Mouse (Mus musculus) limb, embryonic 13.5 days (tissue): ENCODE data around the gene Ak7. TPM values are rescaled to one million over a fixed set of nuclear protein-coding genes. Genes with fewer than 3 reads are reported as not detected.

Experiments used
- ATAC-seq: fragments of 200-750 bp; cut with Nextera tagmentation; 2 replicates; pipeline ENCODE4 v1.8.0; 2017; ENCODE audit warnings: low read depth, moderate number of reproducible peaks, moderate TSS enrichment; ENCODE audit not compliant: low FRiP score
- H3K27ac ChIP-seq: fragments of 300-500 bp; sonication (generic); 2 replicates; pipeline ENCODE4 v1.5.1; 2015; ENCODE audit warnings: inconsistent platforms, mild to moderate bottlenecking, moderate library complexity
- H3K27me3 ChIP-seq: fragments of 300-500 bp; sonication (generic); 2 replicates; pipeline ENCODE4 v1.6.1; 2015; ENCODE audit warnings: mild to moderate bottlenecking, inconsistent platforms
- H3K36me3 ChIP-seq: fragments of 300-500 bp; sonication (generic); 2 replicates; pipeline ENCODE4 v1.6.1; 2015; ENCODE audit warnings: inconsistent platforms, mild to moderate bottlenecking, moderate library complexity
- H3K4me1 ChIP-seq: fragments of 300-500 bp; sonication (generic); 2 replicates; pipeline ENCODE4 v1.6.1; 2015; ENCODE audit warnings: inconsistent platforms
- H3K4me2 ChIP-seq: fragments of 300-500 bp; sonication (generic); replicated peaks from 2 replicates; pipeline ENCODE4 v1.6.1; 2015; ENCODE audit warnings: inconsistent platforms, mild to moderate bottlenecking, moderate library complexity
- H3K4me3 ChIP-seq: fragments of 300-500 bp; sonication (generic); 2 replicates; pipeline ENCODE4 v1.5.1; 2015; ENCODE audit warnings: moderate library complexity, mild to moderate bottlenecking, inconsistent platforms
- H3K9ac ChIP-seq: fragments of 300-500 bp; sonication (generic); 2 replicates; pipeline ENCODE4 v1.6.1; 2015; ENCODE audit warnings: mild to moderate bottlenecking, inconsistent platforms
- H3K9me3 ChIP-seq: fragments of 300-500 bp; sonication (generic); 2 replicates; pipeline ENCODE4 v1.6.1; 2016; ENCODE audit warnings: inconsistent platforms
- WGBS: fragments of 180-500 bp; shearing (Covaris S2); methylation state at CpG from one replicate; pipeline ENCODE4 v1.1.7; 2015; 5-methylcytosine and 5-hydroxymethylcytosine counted together
- polyA plus RNA-seq: library from polyadenylated mRNA; unstranded; fragments of >200 nt; fragmentation: Nextera tagmentation; extraction: Ambion mirVana; gene quantifications from 2 replicates; pipeline ENCODE4 v1.2.1, GENCODE M21; 2015

Gene Ak7
- polyA plus RNA-seq, 1 experiment from 2014 or later = 0.06 TPM

- Histone ChIP-seq H3K4me1 (peaks cover 4% of the 10 kb centered on the region; the same call in 1 of the 2 replicates), H3K9ac (no peak overlapping the region), H3K9me3 (no peaks in the 10 kb centered on the region), H3K27me3 (no peaks in the 10 kb centered on the region), H3K27ac (no peak overlapping the region), H3K4me3 (no peak overlapping the region), H3K4me2 (no peak overlapping the region), H3K36me3 (no peaks in the 10 kb centered on the region)
- WGBS = 78% methylated on average over 9 of the region's 9 CpGs
- ATAC-seq = no peak
Observed at GRCm38 (mm10) chr12:105733370-105734159, 27.8 kb downstream of the Ak7 start.

DNA sequence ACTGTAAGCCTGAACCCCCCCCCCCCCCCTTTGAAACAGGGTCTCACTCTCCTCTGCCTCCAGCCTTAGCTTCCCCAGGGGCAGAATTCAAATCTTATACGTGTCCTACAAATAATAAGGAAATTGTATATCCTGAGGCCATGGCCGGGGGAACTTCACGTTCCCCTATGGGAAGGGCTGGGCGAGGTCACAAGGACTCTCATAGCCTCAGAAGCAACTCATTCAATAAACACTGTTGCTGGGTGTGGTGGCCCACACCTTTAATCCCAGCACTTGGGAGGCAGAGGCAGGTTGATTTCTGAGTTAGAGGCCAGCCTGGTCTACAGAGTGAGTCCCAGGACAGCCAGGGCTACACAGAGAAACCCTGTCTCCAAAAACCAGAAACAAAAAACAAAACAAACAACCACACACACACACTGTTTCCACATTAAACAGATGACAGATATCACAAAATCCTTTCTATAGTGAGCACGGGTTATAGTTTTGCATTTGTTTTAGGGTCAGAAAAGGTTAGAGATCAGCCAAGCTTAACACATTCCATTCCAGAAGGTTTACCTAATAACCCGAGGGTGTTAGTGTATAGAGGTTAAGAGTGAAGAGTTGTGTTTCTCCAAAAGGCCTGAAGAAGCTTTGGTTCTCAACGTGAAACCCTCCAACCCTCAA lies 29.6 kb downstream of the Ak7 start:
- H3K36me3 ChIP-seq = no peaks in the 10 kb centered on the region
- 74% methylated on average over 7 of the region's 7 CpGs for WGBS

GRCm38 (mm10) chr12:105735889-105736251 lies 30.1 kb downstream of the Ak7 start:
- Histone ChIP-seq H3K4me2 (no peak overlapping the region), H3K9me3 (no peaks in the 10 kb centered on the region), H3K27me3 (no peaks in the 10 kb centered on the region), H3K9ac (no peak overlapping the region), H3K27ac (no peak overlapping the region), H3K4me1 (peaks cover 7% of the 10 kb centered on the region; the same call in 1 of the 2 replicates), H3K4me3 (no peak overlapping the region), H3K36me3 (no peaks in the 10 kb centered on the region)
- ATAC-seq = no peak
- WGBS = 89% methylated on average over 6 of the region's 6 CpGs

More for the DNA sequence above, 29.6 kb downstream of the Ak7 start:
- no peak overlapping the region for H3K4me3 ChIP-seq
- ATAC-seq = no peak
- H3K4me1 ChIP-seq = peaks cover 7% of the 10 kb centered on the region; the same call in 1 of the 2 replicates
- no peak overlapping the region for H3K4me2 ChIP-seq
- no peak overlapping the region for H3K9ac ChIP-seq
- H3K27me3 ChIP-seq = no peaks in the 10 kb centered on the region
- no peaks in the 10 kb centered on the region for H3K9me3 ChIP-seq
- no peak overlapping the region for H3K27ac ChIP-seq

- no peak overlapping the region for H3K4me3 ChIP-seq
- H3K27ac ChIP-seq = no peak overlapping the region
- H3K27me3 ChIP-seq = no peaks in the 10 kb centered on the region
- H3K4me2 ChIP-seq = no peak overlapping the region
- ATAC-seq = no peak
- peaks cover 7% of the 10 kb centered on the region; the same call in 1 of the 2 replicates for H3K4me1 ChIP-seq
- H3K9ac ChIP-seq = no peak overlapping the region
- 60% methylated on average over 15 of the region's 15 CpGs for WGBS
- H3K36me3 ChIP-seq = no peaks in the 10 kb centered on the region
- no peaks in the 10 kb centered on the region for H3K9me3 ChIP-seq
Observed at GRCm38 (mm10) chr12:105738316-105739096, 32.7 kb downstream of the Ak7 start.

DNA sequence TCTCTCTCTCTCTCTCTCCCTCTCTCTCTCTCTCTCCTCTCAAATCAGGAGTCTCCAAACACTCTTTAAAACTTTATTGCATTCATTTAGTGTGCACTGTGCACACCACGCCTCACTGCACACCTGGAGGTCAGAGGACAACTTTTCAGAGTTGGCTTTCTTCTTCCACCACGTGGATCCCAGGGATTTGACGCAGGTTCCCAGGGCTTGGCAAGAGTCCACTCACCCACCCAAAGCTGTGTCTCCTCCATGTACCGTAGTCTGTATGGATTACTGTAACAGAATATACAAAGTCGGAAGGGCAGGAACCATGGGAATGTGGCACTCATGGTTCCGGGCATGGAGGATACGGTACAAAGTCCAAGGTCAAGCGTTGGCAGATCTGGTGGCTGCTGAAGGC lies 33.9 kb downstream of the Ak7 start:
- Histone ChIP-seq H3K9me3 (no peaks in the 10 kb centered on the region), H3K36me3 (no peaks in the 10 kb centered on the region), H3K4me2 (no peak overlapping the region), H3K9ac (no peak overlapping the region), H3K27me3 (no peaks in the 10 kb centered on the region), H3K4me1 (peaks cover 7% of the 10 kb centered on the region; the same call in 1 of the 2 replicates), H3K4me3 (no peak overlapping the region), H3K27ac (no peak overlapping the region)
- no peak for ATAC-seq
- WGBS = 68% methylated on average over 8 of the region's 8 CpGs

DNA sequence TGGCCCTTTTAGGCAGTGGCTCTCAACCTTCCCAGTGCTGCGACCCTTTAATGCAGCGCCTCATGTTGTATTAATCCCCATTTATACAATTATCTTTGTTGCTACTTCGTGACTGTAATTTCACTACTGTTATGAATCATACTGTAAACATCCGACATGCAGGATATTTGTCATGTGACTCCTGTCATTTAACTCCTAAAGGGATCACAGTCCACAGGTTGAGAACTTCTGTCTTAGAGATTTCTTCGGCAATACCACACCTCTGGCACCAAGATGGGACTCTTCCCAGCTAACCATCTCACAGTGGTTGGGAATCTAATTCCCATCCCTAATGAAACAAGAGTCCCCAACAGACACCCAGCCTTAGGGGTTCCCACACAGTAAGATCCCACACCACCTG lies 42.3 kb downstream of the Ak7 start:
- H3K27ac ChIP-seq = no peak overlapping the region
- no peaks in the 10 kb centered on the region for H3K9me3 ChIP-seq
- WGBS = 79% methylated on average over 5 of the region's 5 CpGs
- no peaks in the 10 kb centered on the region for H3K4me1 ChIP-seq
- no peaks in the 10 kb centered on the region for H3K27me3 ChIP-seq
- H3K36me3 ChIP-seq = no peaks in the 10 kb centered on the region
- no peak overlapping the region for H3K9ac ChIP-seq
- no peak for ATAC-seq
- H3K4me2 ChIP-seq = no peak overlapping the region
- no peak overlapping the region for H3K4me3 ChIP-seq

GRCm38 (mm10) chr12:105753813-105754212 lies 48.0 kb downstream of the Ak7 start:
- WGBS = 84% methylated on average over 10 of the region's 10 CpGs
- H3K4me2 ChIP-seq = no peak overlapping the region

DNA sequence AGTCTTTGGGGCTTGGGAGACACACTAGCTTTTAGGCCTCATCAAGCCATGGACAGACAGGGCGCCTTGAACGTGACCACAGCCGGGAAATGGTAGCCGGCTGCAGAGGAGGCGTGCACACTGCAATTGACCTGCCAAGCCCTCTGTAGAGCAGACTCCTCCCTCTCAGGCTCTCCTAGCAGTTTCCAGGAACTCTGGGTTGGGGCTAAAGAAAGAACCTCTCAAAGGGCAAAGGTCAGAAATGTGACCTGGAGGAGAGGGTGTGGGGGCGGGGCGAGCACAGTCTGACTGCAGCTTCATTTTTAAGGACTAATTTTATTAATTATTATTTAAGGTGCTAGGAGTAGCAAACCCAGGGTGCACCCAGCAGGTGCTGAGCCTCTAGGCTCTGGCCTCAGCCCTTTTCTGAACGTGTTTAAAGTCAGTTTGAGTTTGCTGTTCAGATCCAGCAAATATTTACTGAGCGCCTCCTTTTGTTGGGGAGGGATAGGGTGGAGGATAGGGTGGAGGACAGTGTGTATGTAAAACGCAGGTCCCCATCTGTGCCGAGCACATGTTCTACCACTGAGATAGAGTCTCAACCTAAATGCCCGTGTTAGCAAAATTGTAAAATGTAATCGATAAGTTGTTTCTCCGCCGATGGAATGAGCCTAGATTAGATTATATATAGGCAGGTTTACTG lies 52.2 kb downstream of the Ak7 start:
- H3K36me3 ChIP-seq = no peaks in the 10 kb centered on the region
- no peaks in the 10 kb centered on the region for H3K27me3 ChIP-seq
- H3K4me2 ChIP-seq = no peak overlapping the region
- no peak for ATAC-seq
- H3K27ac ChIP-seq = no peak overlapping the region
- H3K4me1 ChIP-seq = 0 out of 2 replicates have a peak, but pooled peaks cover 3% of the 10 kb centered on the region
- no peaks in the 10 kb centered on the region for H3K9me3 ChIP-seq
- WGBS = 49% methylated on average over 15 of the region's 15 CpGs
- H3K4me3 ChIP-seq = no peak overlapping the region
- H3K9ac ChIP-seq = no peak overlapping the region

More at GRCm38 (mm10) chr12:105753813-105754212, 48.0 kb downstream of the Ak7 start:
- H3K9me3 ChIP-seq = no peaks in the 10 kb centered on the region
- H3K9ac ChIP-seq = no peak overlapping the region
- H3K27me3 ChIP-seq = no peaks in the 10 kb centered on the region
- no peak for ATAC-seq
- no peak overlapping the region for H3K4me3 ChIP-seq
- H3K36me3 ChIP-seq = no peaks in the 10 kb centered on the region
- no peaks in the 10 kb centered on the region for H3K4me1 ChIP-seq
- H3K27ac ChIP-seq = no peak overlapping the region

DNA sequence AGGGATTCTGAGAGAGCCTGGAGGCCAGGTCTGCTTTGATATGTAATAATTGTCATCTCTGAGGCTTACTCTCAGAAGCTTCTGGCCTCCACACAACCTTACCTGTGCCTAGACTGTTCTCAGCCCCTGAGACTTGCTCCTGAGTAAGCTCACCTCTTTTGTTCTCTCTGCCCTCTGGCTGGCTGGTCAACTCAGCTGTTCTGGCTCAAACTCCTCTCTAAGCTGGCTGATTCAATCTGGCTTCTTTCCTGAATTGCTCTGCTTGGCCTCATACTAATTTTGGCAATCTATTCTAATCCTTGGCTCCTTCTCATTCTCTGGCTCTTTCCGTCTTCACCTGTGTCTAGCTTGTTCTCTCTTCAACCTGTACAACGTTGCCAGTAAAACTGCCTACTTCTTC lies 53.1 kb downstream of the Ak7 start:
- 90% methylated on average over 2 of the region's 2 CpGs for WGBS
- Histone ChIP-seq H3K4me2 (no peak overlapping the region), H3K27ac (no peak overlapping the region), H3K4me1 (0 out of 2 replicates have a peak, but pooled peaks cover 3% of the 10 kb centered on the region), H3K27me3 (no peaks in the 10 kb centered on the region), H3K9ac (no peak overlapping the region), H3K36me3 (no peaks in the 10 kb centered on the region), H3K9me3 (no peaks in the 10 kb centered on the region), H3K4me3 (no peak overlapping the region)
- ATAC-seq = no peak

- H3K4me1 ChIP-seq = 0 out of 2 replicates have a peak, but pooled peaks cover 3% of the 10 kb centered on the region
- WGBS = 19% methylated on average over 10 of the region's 10 CpGs
- H3K27me3 ChIP-seq = no peaks in the 10 kb centered on the region
- H3K9ac ChIP-seq = no peak overlapping the region
- H3K9me3 ChIP-seq = no peaks in the 10 kb centered on the region
- no peak overlapping the region for H3K27ac ChIP-seq
- no peaks in the 10 kb centered on the region for H3K36me3 ChIP-seq
- no peak overlapping the region for H3K4me3 ChIP-seq
- no peak for ATAC-seq
- H3K4me2 ChIP-seq = no peak overlapping the region
Observed at GRCm38 (mm10) chr12:105759849-105760478, 54.2 kb downstream of the Ak7 start.

DNA sequence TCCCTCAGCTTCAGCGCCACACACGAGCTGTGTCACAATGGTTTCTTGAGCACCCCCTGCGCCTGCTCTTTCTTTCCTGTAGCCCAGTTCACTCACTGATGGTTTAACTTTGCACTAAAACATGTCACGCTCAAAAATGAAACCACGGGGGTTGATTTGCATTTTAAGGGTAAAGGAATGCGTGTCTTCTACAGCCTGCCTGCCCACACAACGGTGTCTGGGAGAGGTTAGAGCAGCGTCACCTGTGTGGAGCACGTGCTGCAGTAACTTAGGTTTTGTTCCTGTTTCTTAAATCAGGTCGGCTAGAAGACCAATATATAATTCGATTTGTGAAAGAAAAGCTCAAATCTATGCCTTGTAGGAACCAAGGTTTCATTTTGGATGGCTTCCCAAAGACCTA lies 55.4 kb downstream of the Ak7 start:
- WGBS = 78% methylated on average over 11 of the region's 11 CpGs
- Histone ChIP-seq H3K36me3 (no peaks in the 10 kb centered on the region), H3K4me2 (no peak overlapping the region), H3K4me1 (0 out of 2 replicates have a peak, but pooled peaks cover 3% of the 10 kb centered on the region), H3K27me3 (no peaks in the 10 kb centered on the region), H3K9me3 (no peaks in the 10 kb centered on the region), H3K27ac (no peak overlapping the region), H3K4me3 (no peak overlapping the region), H3K9ac (no peak overlapping the region)
- ATAC-seq = no peak
